Mouse (Mus musculus) cortical plate, adult 2 months (tissue): ENCODE results near the gene Gadd45gip1.

Source experiments
- CTCF ChIP-seq: fragments of 200-500 bp; IDR thresholded peaks from 2 replicates; pipeline ENCODE4 v1.5.1; 2011; ENCODE audit warnings: mild to moderate bottlenecking, control low read depth, low read length; ENCODE audit not compliant: insufficient read depth; ENCODE audit errors: extremely low read depth
- POLR2A ChIP-seq: fragments of 200-500 bp; IDR thresholded peaks from 2 replicates; pipeline ENCODE4 v1.6.1; 2011; ENCODE audit warnings: mild to moderate bottlenecking, low read length, control low read depth; ENCODE audit not compliant: insufficient read depth; ENCODE audit errors: extremely low read depth

DNA sequence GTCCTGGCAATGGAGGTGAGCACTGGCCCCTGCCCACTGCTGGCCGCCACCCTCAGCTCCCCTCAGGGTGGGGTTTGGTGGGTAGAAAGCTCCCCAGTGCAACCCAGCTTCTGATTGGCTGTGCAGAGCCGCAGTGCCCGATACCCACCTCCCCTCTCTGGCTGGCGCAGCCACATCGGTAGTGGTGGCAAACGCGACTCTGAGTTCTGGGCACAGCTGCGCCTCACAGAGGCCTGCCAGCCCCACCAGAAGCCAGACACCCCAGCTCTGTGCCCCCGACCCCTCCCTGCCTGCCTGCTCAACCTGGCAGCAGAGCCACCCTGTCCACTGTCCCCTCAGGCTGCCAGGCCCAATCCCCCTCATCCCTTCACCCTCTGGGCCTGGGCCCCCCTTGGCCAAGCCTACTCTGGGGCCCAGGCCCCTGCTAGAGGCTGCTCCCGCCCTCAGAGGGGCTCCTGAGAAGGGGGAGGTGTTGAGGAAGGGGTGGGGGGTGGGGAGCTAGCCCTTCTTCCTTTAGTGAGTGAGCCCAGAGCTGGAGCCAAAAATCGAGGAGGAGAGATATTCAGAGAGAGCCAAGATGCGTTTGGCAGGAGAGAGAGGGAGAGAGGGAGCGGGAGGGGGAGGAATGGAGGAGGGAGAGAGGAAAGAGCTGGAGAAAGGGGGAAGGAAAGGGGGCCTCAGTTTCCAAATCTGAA, 37.4 kb upstream of the Gadd45gip1 start:
- TF ChIP-seq POLR2A (peak; percentile 36; the same call in 1 of the 2 replicates), CTCF (no peak)
